Mouse (Mus musculus) left cerebral cortex, adult 8-10 months (tissue): ENCODE results near the gene Dok5. TPM values are rescaled to one million over a fixed set of nuclear protein-coding genes. Genes with fewer than 3 reads are reported as not detected.

Experiments used
- DNase-seq, 2 experiments: peaks; one replicate each; pipeline ENCODE4 v3.0.0; 2022; ENCODE audit warnings: low spot score in 2 of 2
- total RNA-seq, 4 experiments: library from RNA; stranded (reverse); gene quantifications; 2 replicates each; pipeline ENCODE4 v1.2.4; 2022

The Dok5 gene
- total RNA-seq, 4 experiments from 2014 or later, result 26.9 to 29.5 (median 27.9) TPM

GRCm38 (mm10) chr2:170857507-170857906, 125.9 kb downstream of the Dok5 start:
- no peak for DNase-seq

DNA sequence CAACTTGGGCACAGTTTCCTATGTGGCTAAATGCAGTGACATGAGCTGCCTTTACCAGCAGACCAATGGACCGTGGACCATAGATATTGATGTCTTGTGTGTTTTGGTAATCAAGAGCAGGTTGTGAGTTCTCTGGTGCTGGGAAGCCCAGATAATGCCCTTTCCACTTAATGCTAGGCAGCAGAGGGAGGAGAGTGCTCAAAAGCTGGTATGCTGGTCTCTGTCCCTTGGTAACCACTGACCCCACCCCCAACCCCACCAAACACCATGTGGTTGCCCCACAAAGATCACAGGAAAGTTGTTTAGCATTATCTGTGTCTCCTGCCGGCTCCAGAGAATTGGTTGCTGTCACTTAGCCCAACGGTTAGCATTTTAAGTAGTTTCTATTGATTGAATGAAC, 127.0 kb downstream of the Dok5 start:
- no peak for DNase-seq

DNA sequence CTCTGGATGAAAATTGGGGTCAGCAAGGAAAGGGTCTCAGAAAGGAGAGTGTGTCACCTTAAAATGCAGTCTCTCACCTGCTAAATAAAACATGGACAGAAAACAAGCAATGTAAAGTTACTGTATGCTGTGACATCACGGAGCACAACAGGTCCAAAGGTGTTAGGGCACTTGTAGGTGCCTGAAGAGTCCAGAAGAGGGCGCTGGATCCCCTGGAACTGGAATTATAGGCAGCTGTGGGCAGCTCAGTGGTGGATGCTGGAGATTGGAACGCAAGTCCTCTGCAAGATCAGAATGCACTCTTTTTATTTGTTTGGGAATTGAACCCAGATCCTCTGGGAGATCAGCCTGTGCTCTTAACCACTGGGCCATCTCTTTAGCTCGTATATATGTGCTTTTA, 129.0 kb downstream of the Dok5 start:
- DNase-seq, result no peak

- DNase-seq, result no peak
These were observed 131.2 kb downstream of the Dok5 start for GRCm38 (mm10) chr2:170862799-170863198.

DNA sequence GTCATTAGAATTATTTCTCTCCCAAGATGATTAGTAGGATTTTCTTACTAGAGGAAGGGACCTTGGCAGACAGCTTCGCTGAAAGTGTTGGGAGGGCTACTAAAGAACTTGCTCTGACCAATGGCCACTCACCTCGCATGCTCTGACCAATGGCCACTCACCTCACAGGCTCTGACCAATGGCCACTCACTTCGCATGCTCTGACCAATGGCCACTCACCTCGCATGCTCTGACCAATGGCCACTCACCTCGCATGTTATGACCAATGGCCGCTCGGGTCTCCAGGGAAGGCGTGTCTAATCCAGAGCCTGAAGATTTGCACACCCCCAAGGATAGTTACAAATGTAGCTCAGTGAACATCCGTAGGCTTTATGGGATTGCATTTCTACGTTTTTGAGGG, 131.6 kb downstream of the Dok5 start:
- DNase-seq, result no peak

DNA sequence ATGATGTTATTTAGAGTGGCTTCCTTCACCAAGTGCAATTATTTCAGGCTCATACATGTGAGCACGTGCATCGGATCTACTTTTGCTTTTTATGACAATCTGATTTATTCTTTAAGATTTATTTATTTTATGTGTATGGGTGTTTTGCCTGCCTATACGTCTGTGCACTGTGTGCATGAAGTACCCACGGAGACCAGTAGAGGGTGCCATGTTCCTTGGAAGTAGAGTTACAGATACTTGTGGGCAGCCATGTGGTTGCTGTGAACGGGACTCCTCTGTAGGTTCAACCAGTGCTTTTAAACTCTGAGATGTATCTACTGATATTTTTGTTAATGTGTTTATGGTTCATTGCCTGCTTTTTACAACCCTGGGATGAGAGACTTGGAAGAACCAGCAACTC, 132.4 kb downstream of the Dok5 start:
- no peak for DNase-seq

DNA sequence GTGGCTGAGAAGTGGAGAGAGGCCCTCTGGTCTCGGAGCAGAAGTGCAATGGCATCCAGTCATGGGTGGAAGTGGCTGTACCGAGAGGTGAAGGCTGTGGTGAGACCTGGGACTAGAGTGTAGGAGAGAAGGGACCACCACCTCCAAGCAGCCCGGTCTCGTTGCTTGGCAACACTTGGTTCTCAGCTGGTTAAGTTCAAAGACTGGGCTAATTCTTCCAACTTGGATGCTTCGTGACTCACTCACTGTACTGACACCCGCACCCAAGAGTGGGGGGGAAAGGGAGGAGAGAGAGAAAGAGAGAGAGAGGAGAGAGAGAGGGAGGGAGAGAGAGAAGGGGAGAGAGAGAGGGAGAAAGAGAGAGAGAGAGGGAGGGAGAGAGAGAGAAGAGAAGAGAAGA, 133.2 kb downstream of the Dok5 start:
- DNase-seq, result no peak

DNA sequence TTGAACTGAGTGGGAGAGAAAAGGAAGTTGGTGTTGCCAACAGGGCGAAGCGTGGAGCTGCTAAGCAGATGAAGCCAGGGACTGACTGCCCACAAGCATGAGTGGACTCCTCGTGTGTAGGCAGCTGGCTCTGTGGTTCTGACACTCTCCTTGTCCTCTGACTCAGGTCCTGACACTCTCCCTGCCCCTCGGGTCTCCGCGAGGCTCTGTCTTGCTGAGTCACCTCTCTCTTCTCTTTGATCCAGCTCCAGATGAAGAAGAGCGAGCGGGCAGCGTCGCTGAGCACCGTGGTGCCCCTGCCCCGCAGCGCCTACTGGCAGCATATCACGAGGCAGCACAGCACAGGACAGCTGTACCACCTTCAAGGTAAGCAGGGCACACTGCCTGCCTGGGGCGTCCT, 139.0 kb downstream of the Dok5 start:
- DNase-seq, result no peak

DNA sequence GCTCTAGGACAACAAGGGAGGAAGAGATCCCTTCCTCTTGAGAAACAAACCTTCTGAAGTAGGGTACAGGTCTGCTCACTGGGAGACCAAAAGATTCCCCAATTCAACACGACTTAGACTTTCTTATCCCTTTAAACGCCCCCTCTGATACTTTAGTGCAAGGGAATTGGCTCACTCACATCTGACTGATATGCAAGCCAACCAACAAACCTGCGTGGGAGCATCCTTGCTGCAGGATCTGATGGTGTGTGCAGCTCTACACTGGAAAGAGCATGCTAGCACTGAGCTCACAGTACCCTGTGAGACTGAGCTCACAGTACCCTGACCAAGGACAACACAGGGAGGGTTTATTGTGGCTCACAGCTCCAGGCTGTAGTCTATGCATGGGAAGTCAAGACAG, 139.9 kb downstream of the Dok5 start:
- no peak for DNase-seq

DNA sequence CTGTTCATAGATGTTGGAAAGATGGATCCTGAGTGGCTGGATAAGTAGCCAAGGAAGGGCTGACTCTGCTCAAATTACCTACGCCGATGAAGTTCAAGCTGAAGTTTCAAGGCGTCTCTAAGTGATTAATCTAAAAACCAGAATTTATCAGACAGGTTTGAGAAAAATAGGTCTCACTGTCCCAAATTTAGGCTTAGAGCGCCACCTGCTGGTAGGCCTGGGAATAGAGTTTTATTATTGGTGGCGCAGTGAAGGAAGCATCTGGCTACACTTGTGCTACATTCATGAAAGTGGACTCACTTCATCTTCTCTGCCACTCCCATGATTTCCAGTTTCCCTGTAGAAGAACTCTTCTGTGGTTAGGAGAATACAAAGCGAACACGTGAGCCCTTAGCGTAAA, 141.8 kb downstream of the Dok5 start:
- peak in 1 of 2 experiments; percentile 79 for DNase-seq

DNA sequence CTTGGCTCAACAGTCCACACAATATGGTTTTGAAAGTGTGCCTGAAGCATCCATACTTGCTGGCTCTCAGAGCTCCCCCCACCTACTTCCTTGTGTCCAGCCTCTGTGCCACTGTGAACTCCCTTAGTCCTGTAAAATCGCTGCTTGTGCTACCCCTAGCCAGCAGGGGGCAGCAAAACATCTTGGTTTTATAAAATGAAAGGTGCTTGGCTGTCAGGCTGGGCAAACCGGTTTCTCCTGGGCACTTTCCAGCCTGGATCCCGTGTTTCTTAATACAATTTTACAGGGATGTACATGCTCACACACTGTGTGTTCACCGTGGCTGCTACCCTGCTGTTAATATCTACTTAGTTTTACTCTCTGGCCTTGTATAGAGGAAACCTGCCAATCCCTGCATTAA, 145.9 kb downstream of the Dok5 start:
- DNase-seq, result peak in 1 of 2 experiments; percentile 66

DNA sequence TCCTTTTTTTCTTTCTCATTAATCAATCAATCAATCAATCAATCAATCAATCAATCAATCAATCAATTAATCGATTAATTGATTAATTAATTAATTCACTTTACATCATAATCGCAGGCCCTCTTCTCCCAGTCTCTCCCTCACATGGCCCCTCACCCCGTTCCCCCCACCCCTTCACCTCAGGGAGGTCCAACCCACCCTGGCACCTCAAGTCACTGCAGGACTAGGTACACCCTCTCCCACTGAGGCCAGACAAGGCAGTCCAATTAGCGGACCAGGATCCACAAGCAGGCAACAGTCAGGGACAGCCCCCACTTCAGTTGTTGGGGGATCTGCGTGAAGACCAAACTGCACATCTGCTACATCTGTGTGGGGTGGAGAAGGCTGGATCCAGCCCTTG, 146.3 kb downstream of the Dok5 start:
- DNase-seq, result no peak

GRCm38 (mm10) chr2:170884209-170884801, 152.7 kb downstream of the Dok5 start:
- no peak for DNase-seq

GRCm38 (mm10) chr2:170887984-170888383, 156.4 kb downstream of the Dok5 start:
- DNase-seq, result no peak

- DNase-seq, result peak in 1 of 2 experiments; percentile 39
These were observed 163.5 kb downstream of the Dok5 start for GRCm38 (mm10) chr2:170895096-170895495.

GRCm38 (mm10) chr2:170902204-170903028, 170.8 kb downstream of the Dok5 start:
- no peak for DNase-seq

DNA sequence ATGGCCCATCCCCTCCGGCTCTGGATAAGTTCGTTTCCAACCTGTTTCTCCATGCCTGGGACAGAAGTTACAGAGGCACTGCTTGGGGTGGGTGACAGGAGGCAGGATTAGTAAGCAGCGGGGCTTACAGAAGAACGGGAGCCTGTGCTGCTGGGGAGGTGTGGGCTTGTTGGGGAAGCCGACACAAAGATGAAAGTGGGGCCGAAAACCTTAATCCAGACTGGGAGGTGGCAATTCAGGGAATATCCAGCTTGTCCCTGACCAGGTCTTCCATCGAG, 171.4 kb downstream of the Dok5 start:
- DNase-seq, result no peak

GRCm38 (mm10) chr2:170903367-170903766, 171.8 kb downstream of the Dok5 start:
- DNase-seq, result no peak

DNA sequence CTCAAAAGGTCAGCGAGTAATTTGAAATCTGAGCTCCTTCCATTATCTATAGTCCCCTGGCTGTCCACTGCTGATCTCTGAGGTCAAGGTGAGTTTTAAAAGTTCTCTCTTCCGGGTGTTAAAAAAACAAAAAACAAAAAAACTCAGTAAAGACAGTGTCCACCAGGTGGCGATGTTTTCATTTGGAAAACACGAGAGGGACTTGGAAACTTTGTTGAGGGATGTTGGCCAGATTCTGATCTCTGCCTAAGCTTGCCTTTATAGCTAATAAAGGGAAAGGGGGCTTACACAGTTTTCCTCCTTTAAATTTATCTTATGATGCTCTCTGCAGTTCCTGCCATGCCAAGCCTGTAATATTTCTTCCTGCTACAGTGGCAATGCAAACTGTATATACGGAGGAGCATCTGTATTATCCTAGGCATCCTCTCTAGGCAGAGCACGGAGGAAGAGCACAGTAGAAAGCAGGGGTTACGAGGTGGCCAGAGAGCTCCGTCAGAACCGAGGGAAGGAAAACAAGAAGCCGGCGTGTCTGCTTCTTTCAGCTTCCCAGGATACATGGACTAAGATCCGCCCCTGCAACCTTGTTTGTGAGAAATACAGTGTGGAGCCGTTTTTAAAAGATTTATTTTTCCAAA, 181.1 kb downstream of the Dok5 start:
- DNase-seq, result no peak

DNA sequence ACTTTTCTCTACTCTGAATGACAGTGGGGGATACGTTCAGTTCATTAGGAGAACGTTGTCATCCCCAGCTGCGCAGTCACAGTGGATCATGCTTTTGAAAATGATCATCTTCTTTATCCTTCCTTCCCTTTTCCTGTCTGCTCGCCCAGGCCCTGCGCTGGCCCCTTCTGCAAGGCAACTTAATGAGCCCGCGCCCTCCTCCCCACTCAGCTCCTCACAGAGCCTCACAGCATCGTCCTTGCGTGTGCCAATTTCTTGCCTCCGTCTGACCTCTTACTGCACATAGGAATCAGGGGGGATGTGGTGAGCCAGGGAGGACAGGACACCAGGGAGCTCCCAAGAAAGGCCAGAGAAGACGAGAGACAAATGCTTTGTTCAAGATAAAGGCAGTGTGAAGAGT, 182.3 kb downstream of the Dok5 start:
- no peak for DNase-seq

DNA sequence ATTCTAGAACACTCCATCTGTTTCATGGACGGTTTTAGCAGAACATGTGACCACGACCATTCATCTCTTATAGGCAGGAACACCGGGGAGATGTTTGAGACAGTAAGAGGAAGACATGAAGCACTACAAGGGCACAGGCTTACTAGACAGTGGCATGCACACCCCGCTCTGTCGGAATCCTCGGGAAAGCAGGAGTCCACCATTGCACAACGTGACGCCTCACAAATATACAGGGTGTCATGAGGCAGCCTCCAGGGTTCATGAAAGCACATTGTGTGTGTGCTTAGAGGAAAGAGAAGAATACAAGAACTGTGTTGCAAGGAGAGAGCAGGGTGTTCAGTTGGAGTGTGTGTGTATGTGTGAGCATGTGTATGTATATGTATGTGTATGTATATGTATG, 184.0 kb downstream of the Dok5 start:
- no peak for DNase-seq

- DNase-seq, result no peak
These were observed 190.7 kb downstream of the Dok5 start for GRCm38 (mm10) chr2:170922260-170922659.

DNA sequence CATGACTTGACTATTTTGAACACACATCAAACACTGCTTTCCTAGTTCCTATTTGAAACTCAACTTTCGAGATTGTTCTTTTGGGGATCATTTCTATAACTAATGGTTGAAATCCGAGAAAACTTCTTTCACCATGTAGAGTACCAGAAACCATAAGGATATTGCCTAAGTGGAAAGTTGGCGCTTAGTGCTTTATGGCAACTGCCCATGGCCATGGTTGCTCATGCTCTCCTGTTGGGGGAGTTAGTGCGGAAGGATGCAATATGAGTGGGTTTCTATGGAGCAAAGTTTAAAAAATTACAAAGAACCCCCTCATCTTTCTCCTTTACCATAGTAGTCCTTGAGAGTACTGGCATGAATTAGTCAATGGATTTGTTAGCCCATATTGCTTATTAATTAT, 192.5 kb downstream of the Dok5 start:
- DNase-seq, result no peak
